Mouse (Mus musculus) neural tube, embryonic 13.5 days (tissue): ENCODE data around the gene Brd3. TPM values are rescaled to one million over a fixed set of nuclear protein-coding genes. Genes with fewer than 3 reads are reported as not detected.

Source experiments
- ATAC-seq: fragments of 200-750 bp; cut with Nextera tagmentation; 2 replicates; pipeline ENCODE4 v1.8.0; 2017; ENCODE audit warnings: low read depth, mild to moderate bottlenecking, moderate TSS enrichment, moderate library complexity
- H3K27ac ChIP-seq: fragments of 300-500 bp; sonication (generic); replicated peaks from 2 replicates; pipeline ENCODE4 v1.5.1; 2015; ENCODE audit warnings: moderate library complexity, mild to moderate bottlenecking, inconsistent platforms
- H3K27me3 ChIP-seq: fragments of 300-500 bp; sonication (generic); 2 replicates; pipeline ENCODE4 v1.6.1; 2015; ENCODE audit warnings: mild to moderate bottlenecking, inconsistent platforms
- H3K36me3 ChIP-seq: fragments of 300-500 bp; sonication (generic); 2 replicates; pipeline ENCODE4 v1.6.1; 2015; ENCODE audit warnings: mild to moderate bottlenecking, inconsistent platforms
- H3K4me1 ChIP-seq: fragments of 300-500 bp; sonication (generic); replicated peaks from 2 replicates; pipeline ENCODE4 v1.6.1; 2015; ENCODE audit warnings: inconsistent platforms
- H3K4me2 ChIP-seq: fragments of 300-500 bp; sonication (generic); 2 replicates; pipeline ENCODE4 v1.6.1; 2015; ENCODE audit warnings: inconsistent platforms, mild to moderate bottlenecking, moderate library complexity
- H3K4me3 ChIP-seq: fragments of 300-500 bp; sonication (generic); 2 replicates; pipeline ENCODE4 v1.5.1; 2015; ENCODE audit warnings: mild to moderate bottlenecking, inconsistent platforms
- H3K9ac ChIP-seq: fragments of 300-500 bp; sonication (generic); 2 replicates; pipeline ENCODE4 v1.6.1; 2015; ENCODE audit warnings: moderate library complexity, mild to moderate bottlenecking, inconsistent platforms
- H3K9me3 ChIP-seq: fragments of 300-500 bp; sonication (generic); 2 replicates; pipeline ENCODE4 v1.6.1; 2016; ENCODE audit warnings: inconsistent platforms
- WGBS: fragments of 180-500 bp; shearing (Covaris S2); methylation state at CpG from one replicate; pipeline ENCODE4 v1.1.7; 2015; 5-methylcytosine and 5-hydroxymethylcytosine counted together
- polyA plus RNA-seq: library from polyadenylated mRNA; unstranded; fragments of >200 nt; fragmentation: Nextera tagmentation; extraction: Ambion mirVana; gene quantifications from 2 replicates; pipeline ENCODE4 v1.2.1, GENCODE M21; 2015

Brd3 gene
- polyA plus RNA-seq, 1 experiment from 2014 or later: 144 TPM

DNA sequence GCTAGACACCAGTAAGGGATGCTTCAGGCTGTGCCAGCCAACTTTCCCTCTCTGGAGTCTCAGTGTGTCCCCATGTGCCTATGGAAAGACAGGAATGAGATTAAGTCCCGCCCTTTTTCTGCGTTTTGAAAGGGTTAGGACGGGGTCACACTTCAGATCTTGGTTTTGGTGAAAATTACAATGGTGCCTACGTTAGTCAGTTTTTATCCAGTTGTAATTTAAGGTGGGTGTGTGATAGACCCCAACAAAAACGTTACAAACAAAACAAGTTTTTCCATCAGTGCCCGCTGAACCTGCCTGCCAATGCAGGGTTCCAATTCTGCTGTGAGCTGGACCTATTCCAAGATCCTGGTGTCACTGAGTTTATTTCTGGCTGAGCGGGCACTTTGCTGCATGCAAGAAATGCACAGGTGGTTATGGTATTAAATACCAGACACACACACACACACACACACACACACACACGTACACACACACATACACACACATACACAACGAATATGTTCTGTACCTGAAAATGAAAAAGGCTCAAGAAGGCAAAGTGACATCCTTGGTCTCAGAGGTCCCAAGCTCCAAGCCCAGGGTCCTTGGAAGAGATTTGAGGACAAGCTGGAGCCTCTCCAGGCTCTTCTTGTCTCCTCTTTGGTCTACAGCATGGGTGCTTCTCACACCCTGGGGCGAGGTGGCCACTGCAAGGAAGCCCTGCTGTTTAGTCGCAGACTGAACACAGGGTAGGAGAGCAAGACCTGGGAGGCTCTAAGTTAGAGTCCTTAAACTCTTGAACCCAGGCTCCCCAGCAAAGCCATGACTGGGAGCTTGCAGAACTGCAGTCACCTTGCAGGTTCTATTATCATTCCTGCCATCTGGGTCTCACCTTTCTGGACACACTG lies 30.9 kb downstream of the Brd3 start:
- Histone ChIP-seq H3K9me3 (no peaks in the 10 kb centered on the region), H3K9ac (peak overlapping the region; percentile 98), H3K4me2 (peak overlapping the region; percentile 96), H3K4me3 (peak overlapping the region; percentile 99), H3K27me3 (no peaks in the 10 kb centered on the region), H3K27ac (peak overlapping the region; percentile 96), H3K4me1 (peaks cover 38% of the 10 kb centered on the region), H3K36me3 (0 out of 2 replicates have a peak, but pooled peaks cover 4% of the 10 kb centered on the region)
- WGBS: 30% methylated on average over 11 of the region's 11 CpGs
- no peak for ATAC-seq

DNA sequence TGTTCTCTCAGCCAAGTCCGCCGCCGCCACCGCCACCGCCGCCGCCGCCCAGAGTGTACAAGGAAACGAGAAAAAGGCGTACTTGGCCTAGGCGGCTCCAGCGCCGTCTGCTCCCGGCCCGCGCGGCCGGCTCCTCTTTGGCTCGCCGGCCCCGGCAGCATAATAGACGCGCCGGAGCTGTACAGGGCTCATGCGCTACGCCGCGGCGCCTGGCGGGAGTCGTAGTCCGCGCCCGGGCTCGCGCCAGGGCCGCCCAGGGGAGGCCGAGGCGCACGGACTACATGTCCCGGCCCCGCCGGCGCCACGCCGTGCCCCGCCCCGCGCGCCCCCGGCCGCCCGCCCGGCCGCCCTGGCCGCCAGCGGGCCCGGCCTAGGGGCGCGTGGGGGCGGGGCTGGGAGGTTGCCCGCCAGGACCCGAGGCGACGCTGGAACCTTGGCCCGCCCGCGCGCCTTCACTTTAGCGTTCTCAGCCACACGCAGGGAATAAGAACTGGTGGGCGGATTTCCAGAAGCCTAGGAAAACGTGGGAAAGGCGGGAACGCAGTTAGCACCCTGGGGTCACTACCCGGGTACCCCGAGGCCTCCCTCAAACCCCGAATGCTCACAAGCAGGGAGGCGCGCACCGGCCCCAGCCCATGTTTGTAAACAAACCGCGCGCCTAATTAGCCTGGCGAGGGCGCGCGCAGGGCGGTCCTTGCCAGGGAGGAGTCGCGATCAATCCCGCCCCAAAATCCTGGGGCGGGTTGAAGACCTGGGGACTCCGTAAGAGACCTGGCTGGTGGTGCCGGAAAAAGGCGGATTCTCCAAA lies 31.8 kb downstream of the Brd3 start:
- H3K4me3 ChIP-seq: peak overlapping the region; percentile 99
- under 1% methylated on average over 44 of the region's 96 CpGs for WGBS

DNA sequence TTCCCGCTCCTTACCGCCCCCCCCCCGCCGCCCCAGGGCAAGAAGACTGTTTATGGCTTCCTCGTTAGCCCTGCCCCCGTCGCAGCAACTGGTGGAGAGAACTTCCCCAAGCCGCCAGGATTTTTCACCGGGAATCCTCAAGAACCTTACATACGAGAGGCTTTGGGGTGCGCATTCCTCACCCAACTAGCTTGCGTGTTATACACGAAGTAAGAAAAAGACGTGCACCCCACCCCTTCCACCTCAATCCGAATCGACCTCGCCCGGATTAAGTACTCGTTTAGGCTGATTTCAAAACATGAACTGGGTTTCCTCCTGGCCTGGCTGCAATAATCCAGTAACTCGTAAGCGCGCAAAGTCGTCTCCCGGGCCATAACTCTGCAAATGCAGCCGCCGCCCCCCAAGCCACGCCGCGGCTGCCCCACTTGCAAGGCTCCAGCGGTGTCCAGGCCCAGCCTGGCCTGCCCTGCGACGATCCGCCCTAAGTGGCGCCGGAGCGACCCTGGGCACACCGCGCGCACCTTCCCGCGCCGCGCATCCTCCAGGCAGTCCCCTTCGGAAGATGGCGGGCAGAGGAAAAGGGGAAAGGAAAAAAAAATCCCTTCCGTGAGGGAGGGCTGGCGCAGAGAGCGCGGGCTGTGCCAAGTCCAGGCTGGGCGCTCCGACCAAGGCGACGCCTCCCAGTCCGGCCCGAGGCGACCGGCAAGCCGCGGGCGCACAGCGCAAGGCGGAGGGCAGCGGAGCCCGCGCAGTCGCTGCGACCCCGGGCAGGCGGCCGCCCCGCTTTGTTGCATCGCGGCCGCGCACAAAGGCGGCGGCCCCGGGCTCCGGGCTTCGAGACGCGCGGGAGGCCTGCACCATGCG lies 32.6 kb downstream of the Brd3 start:
- Histone ChIP-seq H3K4me1 (peaks cover 55% of the 10 kb centered on the region), H3K27me3 (no peaks in the 10 kb centered on the region), H3K36me3 (0 out of 2 replicates have a peak, but pooled peaks cover 4% of the 10 kb centered on the region), H3K9me3 (no peaks in the 10 kb centered on the region), H3K4me3 (peak overlapping the region; percentile 99), H3K9ac (peak overlapping the region; percentile 98), H3K4me2 (peak overlapping the region; percentile 96), H3K27ac (peak overlapping the region; percentile 96)
- under 1% methylated on average over 84 of the region's 84 CpGs for WGBS
- ATAC-seq: peak; percentile 54

More for the DNA sequence above, 31.8 kb downstream of the Brd3 start:
- Histone ChIP-seq H3K9ac (peak overlapping the region; percentile 98), H3K4me1 (peaks cover 47% of the 10 kb centered on the region), H3K27me3 (no peaks in the 10 kb centered on the region), H3K36me3 (0 out of 2 replicates have a peak, but pooled peaks cover 4% of the 10 kb centered on the region), H3K27ac (peak overlapping the region; percentile 96), H3K9me3 (no peaks in the 10 kb centered on the region), H3K4me2 (peak overlapping the region; percentile 96)
- ATAC-seq: peak; percentile 100

DNA sequence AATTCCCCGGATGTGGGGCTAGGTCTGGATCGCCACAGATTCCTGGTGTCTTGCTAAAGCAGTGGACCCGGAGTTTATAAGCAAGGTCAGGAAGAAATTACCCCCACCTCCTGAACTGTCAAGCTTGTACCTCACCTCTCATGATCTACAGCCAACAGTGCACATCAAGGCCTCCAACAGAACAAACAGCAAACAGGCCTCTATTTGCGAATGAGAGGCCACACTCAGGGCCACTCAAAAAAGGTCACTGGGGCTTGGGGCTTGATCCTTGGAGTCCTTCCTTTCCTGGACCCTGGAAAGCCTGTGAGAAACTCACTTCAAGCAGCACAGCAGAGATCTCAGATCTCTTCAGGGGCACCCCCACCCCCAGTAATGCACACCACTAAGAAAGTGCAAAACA lies 33.6 kb downstream of the Brd3 start:
- H3K4me1 ChIP-seq: peaks cover 65% of the 10 kb centered on the region

DNA sequence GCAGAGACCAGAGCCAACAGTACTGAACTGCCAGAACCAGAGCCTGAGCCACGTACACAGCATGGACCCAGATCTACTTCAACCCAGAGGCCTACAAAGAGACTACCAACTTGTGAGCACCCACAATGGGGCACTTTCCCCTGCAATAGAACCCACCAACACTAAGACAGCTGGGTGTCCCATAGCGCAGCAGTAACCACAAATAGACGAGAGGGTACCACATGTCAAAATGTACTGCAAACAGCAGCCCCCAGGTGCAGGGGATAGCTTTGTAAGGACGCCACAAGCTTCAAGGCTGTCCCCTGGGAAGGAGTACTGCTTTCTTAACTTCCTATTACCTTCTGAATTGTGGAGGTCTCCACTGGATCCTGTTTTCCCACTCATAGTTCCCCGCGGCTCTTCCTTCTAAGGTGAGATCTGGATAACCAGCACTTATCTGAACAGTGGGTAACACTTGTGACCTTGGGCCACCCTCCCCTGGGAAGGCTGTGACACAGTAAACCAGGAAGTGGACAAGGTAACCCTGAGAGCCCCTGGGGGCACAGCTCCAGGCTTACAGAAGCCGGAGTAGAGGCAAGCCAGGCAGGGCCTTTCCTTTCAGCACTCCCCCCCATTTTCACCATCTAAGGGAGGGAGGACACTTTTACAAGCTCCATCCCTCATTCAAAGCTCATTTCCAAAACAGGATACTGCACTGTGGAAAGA lies 34.2 kb downstream of the Brd3 start:
- H3K4me1 ChIP-seq: peaks cover 67% of the 10 kb centered on the region
- ATAC-seq: no peak
- WGBS: 70% methylated on average over 7 of the region's 7 CpGs

More for the DNA sequence above, 33.6 kb downstream of the Brd3 start:
- Histone ChIP-seq H3K27ac (no peak overlapping the region), H3K4me2 (peak overlapping the region; percentile 96), H3K36me3 (0 out of 2 replicates have a peak, but pooled peaks cover 4% of the 10 kb centered on the region), H3K27me3 (no peaks in the 10 kb centered on the region), H3K9me3 (no peaks in the 10 kb centered on the region), H3K9ac (peak overlapping the region; percentile 98), H3K4me3 (peak overlapping the region; percentile 99)
- no peak for ATAC-seq
- WGBS: 21% methylated on average over 4 of the region's 4 CpGs

DNA sequence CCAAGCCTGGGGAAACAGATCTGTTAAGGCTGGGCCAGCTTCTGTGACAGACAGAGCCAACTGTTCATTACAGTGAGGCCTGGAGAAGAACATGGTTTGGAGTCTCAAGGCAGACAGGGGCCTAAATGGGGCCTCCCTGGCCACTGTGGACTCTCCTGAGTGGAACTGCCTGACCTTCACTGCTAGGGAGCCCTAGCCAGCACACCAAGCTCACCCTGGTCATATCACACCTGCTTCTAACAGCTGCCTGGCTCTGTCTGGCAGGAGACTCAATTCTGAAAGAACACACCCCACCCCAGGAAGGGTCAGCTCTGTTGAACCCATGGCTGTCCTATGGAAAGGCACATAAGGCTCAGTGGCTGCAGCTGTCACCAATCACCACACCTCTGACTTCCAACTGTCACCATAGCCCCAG lies 36.3 kb downstream of the Brd3 start:
- Histone ChIP-seq H3K27ac (no peak overlapping the region), H3K4me2 (no peak overlapping the region), H3K4me1 (peaks cover 79% of the 10 kb centered on the region), H3K4me3 (no peak overlapping the region), H3K9me3 (no peaks in the 10 kb centered on the region), H3K27me3 (no peaks in the 10 kb centered on the region), H3K9ac (peak overlapping the region; percentile 6; the same call in 1 of the 2 replicates), H3K36me3 (peaks cover 7% of the 10 kb centered on the region; the same call in 1 of the 2 replicates)
- no peak for ATAC-seq

More for the DNA sequence above, 34.2 kb downstream of the Brd3 start:
- Histone ChIP-seq H3K4me2 (peak overlapping the region; percentile 96), H3K9ac (peak overlapping the region; percentile 98), H3K36me3 (0 out of 2 replicates have a peak, but pooled peaks cover 4% of the 10 kb centered on the region), H3K9me3 (no peaks in the 10 kb centered on the region), H3K4me3 (peak overlapping the region; percentile 99), H3K27ac (no peak overlapping the region), H3K27me3 (no peaks in the 10 kb centered on the region)

DNA sequence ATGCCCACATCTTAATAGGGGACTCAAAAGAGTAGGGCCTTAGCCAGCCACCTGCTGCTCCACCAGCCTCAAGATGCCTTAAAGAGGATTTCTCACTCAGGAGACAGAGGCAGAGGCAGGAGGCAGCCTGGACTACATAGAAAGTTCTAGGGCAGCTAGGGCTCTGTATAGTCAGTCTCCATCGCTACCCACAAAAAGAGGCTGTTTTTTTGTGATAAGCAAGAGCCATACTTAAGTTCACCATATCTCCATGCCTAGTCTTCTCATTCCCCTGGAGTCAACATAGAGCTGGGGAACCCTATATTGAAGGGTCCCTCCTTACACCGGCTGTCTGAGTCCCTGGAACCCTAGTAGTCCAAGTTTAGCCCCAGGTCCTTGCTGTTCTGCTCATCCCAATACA lies 36.9 kb downstream of the Brd3 start:
- Histone ChIP-seq H3K27me3 (no peaks in the 10 kb centered on the region), H3K9me3 (no peaks in the 10 kb centered on the region), H3K4me3 (no peak overlapping the region), H3K4me2 (no peak overlapping the region), H3K4me1 (peaks cover 78% of the 10 kb centered on the region), H3K36me3 (peaks cover 13% of the 10 kb centered on the region), H3K27ac (no peak overlapping the region), H3K9ac (no peak overlapping the region)
- no peak for ATAC-seq
- 94% methylated on average over 2 of the region's 2 CpGs for WGBS

DNA sequence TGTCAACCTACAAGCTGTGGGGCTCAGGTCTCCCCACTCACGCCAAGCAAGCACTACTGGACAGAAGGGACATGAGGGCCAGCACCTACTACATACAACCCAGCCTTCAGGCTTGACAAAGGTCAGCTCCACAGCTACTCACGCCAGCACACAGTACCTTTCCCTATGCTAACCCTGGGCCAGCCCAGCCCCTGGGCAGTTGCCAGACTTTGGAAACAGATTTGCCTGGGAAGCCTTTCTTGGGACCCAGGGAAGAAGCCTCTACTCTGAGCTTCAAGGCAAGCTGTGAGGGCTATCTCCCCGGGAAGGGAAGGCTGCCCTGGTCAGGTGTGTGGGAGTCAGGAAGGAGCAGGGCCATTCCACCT lies 37.5 kb downstream of the Brd3 start:
- peaks cover 78% of the 10 kb centered on the region for H3K4me1 ChIP-seq
- H3K9me3 ChIP-seq: no peaks in the 10 kb centered on the region
- H3K27me3 ChIP-seq: no peaks in the 10 kb centered on the region
- no peak overlapping the region for H3K27ac ChIP-seq
- 74% methylated on average over 3 of the region's 3 CpGs for WGBS
- no peak for ATAC-seq
- no peak overlapping the region for H3K9ac ChIP-seq
- peaks cover 13% of the 10 kb centered on the region for H3K36me3 ChIP-seq
- no peak overlapping the region for H3K4me3 ChIP-seq
- no peak overlapping the region for H3K4me2 ChIP-seq

DNA sequence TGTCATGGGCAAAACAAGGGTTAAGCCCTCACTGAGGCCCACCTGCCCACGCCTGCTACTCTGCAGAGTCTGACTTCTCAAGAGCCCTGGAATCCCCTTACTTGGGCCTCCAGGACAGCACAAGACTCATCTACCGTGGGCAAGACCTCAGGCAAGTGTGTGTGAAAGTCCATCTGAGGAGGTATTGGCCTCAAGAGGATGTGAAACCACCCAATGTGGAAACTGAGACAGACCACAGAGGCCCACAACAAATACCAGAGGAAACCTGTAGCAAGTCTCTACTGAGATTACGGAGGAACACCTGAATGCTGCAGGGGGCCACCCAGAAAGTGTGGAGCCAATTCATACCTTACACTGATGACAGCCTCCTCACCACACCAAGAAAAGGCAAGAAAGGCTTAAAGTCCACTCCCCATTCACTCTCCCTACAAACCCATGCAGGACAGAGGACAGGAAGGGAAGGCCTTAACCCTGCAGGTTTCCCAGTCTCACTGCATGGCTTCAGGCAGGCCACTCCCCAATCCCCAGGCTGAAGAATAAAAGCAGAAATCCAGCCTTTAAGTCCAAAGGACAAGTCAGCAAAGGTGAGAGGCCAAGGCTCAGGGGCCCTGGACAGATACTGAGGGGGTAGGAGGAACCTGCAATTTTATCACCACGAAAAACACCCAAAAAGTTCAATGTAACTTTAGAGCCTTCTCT lies 38.0 kb downstream of the Brd3 start:
- H3K36me3 ChIP-seq: peaks cover 13% of the 10 kb centered on the region
- no peak overlapping the region for H3K4me3 ChIP-seq
- no peaks in the 10 kb centered on the region for H3K27me3 ChIP-seq
- no peak for ATAC-seq
- 84% methylated on average over 4 of the region's 4 CpGs for WGBS
- peaks cover 76% of the 10 kb centered on the region for H3K4me1 ChIP-seq
- H3K27ac ChIP-seq: no peak overlapping the region
- no peaks in the 10 kb centered on the region for H3K9me3 ChIP-seq
- no peak overlapping the region for H3K4me2 ChIP-seq
- no peak overlapping the region for H3K9ac ChIP-seq

DNA sequence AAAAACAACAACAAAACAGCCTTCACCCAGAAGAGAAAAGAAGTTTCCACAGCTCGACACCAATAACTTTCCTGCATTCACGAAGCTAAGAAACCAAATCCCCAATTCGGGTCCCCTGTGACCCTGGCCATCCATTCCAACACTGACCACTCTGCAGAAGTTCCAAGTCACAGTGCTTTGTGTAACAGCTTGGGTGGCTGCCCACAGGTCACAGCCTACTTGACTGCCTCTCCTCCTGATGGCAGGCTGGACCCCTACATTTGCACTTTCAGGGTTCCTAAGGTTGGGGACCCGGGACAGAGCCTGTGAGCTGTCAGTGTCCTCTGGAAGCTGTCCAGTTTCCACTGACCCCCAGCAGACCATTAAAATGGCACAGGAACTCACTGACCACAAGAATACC lies 44.6 kb downstream of the Brd3 start:
- 95% methylated on average over 4 of the region's 4 CpGs for WGBS
- Histone ChIP-seq H3K4me1 (peaks cover 15% of the 10 kb centered on the region), H3K9me3 (no peaks in the 10 kb centered on the region), H3K9ac (no peak overlapping the region), H3K36me3 (peaks cover 71% of the 10 kb centered on the region), H3K4me2 (no peak overlapping the region), H3K4me3 (no peak overlapping the region), H3K27ac (no peak overlapping the region), H3K27me3 (no peaks in the 10 kb centered on the region)
- ATAC-seq: no peak
